Mouse (Mus musculus) midbrain, embryonic 11.5 days (tissue): ENCODE measurements around the gene Fmnl2. TPM values are rescaled to one million over a fixed set of nuclear protein-coding genes. Genes with fewer than 3 reads are reported as not detected.
A peak's percentile ranks its signal among the peaks of the same experiment; 100 is the strongest.

Source experiments
- ATAC-seq: fragments of 200-750 bp; cut with Nextera tagmentation; 2 replicates; pipeline ENCODE4 v1.8.0; 2017; ENCODE audit warnings: moderate TSS enrichment, moderate library complexity; ENCODE audit not compliant: low FRiP score
- DNase-seq: peaks from one replicate; pipeline ENCODE4 v3.0.0; 2015; ENCODE audit warnings: low spot score; ENCODE audit errors: missing footprints
- H3K27ac ChIP-seq: fragments of 300-500 bp; sonication (generic); 2 replicates; pipeline ENCODE4 v1.5.1; 2014; ENCODE audit warnings: low read depth, low read length
- H3K27me3 ChIP-seq: fragments of 300-500 bp; sonication (generic); 2 replicates; pipeline ENCODE4 v1.6.1; 2014; ENCODE audit warnings: mild to moderate bottlenecking, low read length, moderate library complexity, mixed read lengths; ENCODE audit not compliant: control insufficient read depth, insufficient read depth
- H3K36me3 ChIP-seq: fragments of 300-500 bp; sonication (generic); 2 replicates; pipeline ENCODE4 v1.6.1; 2014; ENCODE audit warnings: mild to moderate bottlenecking, low read length, moderate library complexity, mixed read lengths; ENCODE audit not compliant: control insufficient read depth, insufficient read depth
- H3K4me1 ChIP-seq: fragments of 300-500 bp; sonication (generic); 2 replicates; pipeline ENCODE4 v1.6.1; 2014; ENCODE audit warnings: low read length; ENCODE audit not compliant: control insufficient read depth, insufficient read depth
- H3K4me2 ChIP-seq: fragments of 300-500 bp; sonication (generic); 2 replicates; pipeline ENCODE4 v1.6.1; 2014; ENCODE audit warnings: mild to moderate bottlenecking, moderate library complexity
- H3K4me3 ChIP-seq: fragments of 300-500 bp; sonication (generic); 2 replicates; pipeline ENCODE4 v1.5.1; 2014; ENCODE audit warnings: low read depth, low read length
- H3K9ac ChIP-seq: fragments of 300-500 bp; sonication (generic); 2 replicates; pipeline ENCODE4 v1.6.1; 2014; ENCODE audit warnings: low read length
- H3K9me3 ChIP-seq: fragments of 300-500 bp; sonication (generic); 2 replicates; pipeline ENCODE4 v1.6.1; 2016; ENCODE audit warnings: low read length; ENCODE audit not compliant: control insufficient read depth
- WGBS: fragments of 180-500 bp; shearing (Covaris S2); extraction: QIAGEN DNeasy Blood & Tissue Kit; methylation state at CpG from one replicate; pipeline ENCODE4 v1.1.7; 2014; 5-methylcytosine and 5-hydroxymethylcytosine counted together
- polyA plus RNA-seq: library from polyadenylated mRNA; unstranded; fragments of >200 nt; fragmentation: Nextera tagmentation; extraction: Ambion mirVana; gene quantifications from 2 replicates; pipeline ENCODE4 v1.2.1, GENCODE M21; 2014

Gene Fmnl2
- polyA plus RNA-seq, 1 experiment from 2014 or later: 9.4 TPM

DNA sequence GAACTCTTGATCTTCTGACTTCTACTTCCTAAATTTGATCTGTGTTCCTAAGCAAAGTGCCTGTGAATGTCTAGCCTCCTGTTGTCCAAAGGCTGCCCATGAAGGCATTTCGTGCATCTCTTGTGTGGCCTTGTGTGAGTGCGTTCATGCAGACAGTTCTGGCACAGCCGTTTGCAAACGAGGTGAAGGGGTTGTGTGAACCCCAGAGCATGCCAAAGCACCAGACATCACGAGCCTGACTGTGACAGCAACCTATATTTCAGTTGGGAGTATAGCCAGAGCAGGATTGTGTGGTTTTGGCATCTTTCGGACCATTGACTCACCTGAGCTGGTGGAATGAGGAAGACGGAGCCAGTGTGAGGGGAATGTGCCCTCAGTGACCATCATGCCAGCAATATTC lies 148.5 kb downstream of the Fmnl2 start:
- Histone ChIP-seq H3K4me3 (no peak overlapping the region), H3K27me3 (no peaks in the 10 kb centered on the region), H3K9ac (no peak overlapping the region), H3K27ac (no peak overlapping the region), H3K4me1 (no peaks in the 10 kb centered on the region; the same call in 1 of the 2 replicates), H3K36me3 (no peaks in the 10 kb centered on the region), H3K4me2 (no peak overlapping the region), H3K9me3 (no peaks in the 10 kb centered on the region)
- no peak for DNase-seq
- 80% methylated on average over 7 of the region's 7 CpGs for WGBS
- ATAC-seq: no peak

- H3K9ac ChIP-seq: no peak overlapping the region
- H3K9me3 ChIP-seq: no peaks in the 10 kb centered on the region
- 22% methylated on average over 5 of the region's 5 CpGs for WGBS
- no peaks in the 10 kb centered on the region for H3K27me3 ChIP-seq
- H3K4me1 ChIP-seq: peaks cover 2% of the 10 kb centered on the region; the same call in 1 of the 2 replicates
- ATAC-seq: peak; percentile 66
- no peak overlapping the region for H3K4me3 ChIP-seq
- no peak overlapping the region for H3K27ac ChIP-seq
- DNase-seq: peak; percentile 89
- no peaks in the 10 kb centered on the region for H3K36me3 ChIP-seq
- H3K4me2 ChIP-seq: no peak overlapping the region
Measured at GRCm38 (mm10) chr2:53007142-53007541, 149.5 kb downstream of the Fmnl2 start.

GRCm38 (mm10) chr2:53013051-53013450 lies 155.4 kb downstream of the Fmnl2 start:
- Histone ChIP-seq H3K27me3 (no peaks in the 10 kb centered on the region), H3K27ac (no peak overlapping the region), H3K4me3 (no peak overlapping the region), H3K9ac (no peak overlapping the region), H3K4me2 (no peak overlapping the region), H3K9me3 (no peaks in the 10 kb centered on the region), H3K4me1 (0 out of 2 replicates have a peak, but pooled peaks cover 2% of the 10 kb centered on the region), H3K36me3 (no peaks in the 10 kb centered on the region)
- ATAC-seq (no peak), DNase-seq (no peak)
- whole genome bisulfite sequencing: 81% methylated on average over 2 of the region's 2 CpGs

DNA sequence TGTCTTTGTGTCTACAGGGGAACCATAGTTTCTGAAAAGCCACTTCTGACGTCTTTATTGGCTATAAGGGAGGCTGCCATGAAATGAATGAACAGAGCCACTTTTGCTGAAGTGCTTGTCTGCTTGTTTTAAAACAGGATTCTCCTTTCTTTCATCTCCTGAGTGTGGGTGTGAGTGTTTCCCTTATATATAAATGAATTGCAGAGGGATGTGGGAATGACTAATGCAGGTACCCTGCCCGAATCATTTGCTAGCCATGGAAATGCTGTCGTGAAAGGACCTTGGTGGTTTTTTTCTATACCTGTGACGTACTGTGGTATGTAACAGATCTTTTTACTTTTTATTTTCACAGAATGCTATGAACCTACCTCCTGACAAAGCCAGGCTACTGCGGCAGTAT lies 156.8 kb downstream of the Fmnl2 start:
- Histone ChIP-seq H3K36me3 (no peaks in the 10 kb centered on the region), H3K9me3 (no peaks in the 10 kb centered on the region), H3K27ac (no peak overlapping the region), H3K9ac (no peak overlapping the region), H3K27me3 (no peaks in the 10 kb centered on the region), H3K4me3 (no peak overlapping the region), H3K4me2 (no peak overlapping the region), H3K4me1 (0 out of 2 replicates have a peak, but pooled peaks cover 2% of the 10 kb centered on the region)
- WGBS: 86% methylated on average over 5 of the region's 5 CpGs
- ATAC-seq (no peak), DNase-seq (no peak)

DNA sequence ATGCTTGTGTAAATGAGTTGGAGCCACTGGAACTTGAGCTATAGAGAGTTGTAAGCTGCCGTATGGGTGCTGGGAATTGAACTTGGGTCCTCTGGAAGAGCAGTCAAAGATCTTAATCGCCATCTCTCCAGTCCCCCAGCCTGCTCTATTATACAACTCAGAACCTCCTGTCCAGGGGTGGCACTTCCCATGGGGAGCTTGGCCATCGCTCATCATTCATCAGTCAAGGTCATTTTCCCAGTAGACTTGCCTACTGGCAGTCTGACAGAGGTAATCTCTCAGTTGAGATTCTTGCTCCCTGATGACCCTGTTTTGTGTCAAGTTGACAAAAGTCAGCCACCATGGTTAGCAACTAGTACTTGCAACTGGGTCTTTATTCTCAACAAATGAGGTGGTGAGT lies 165.3 kb downstream of the Fmnl2 start:
- H3K36me3 ChIP-seq: no peaks in the 10 kb centered on the region
- H3K9ac ChIP-seq: no peak overlapping the region
- no peak overlapping the region for H3K4me2 ChIP-seq
- DNase-seq (no peak), ATAC-seq (no peak)
- no peaks in the 10 kb centered on the region for H3K27me3 ChIP-seq
- no peak overlapping the region for H3K4me3 ChIP-seq
- H3K27ac ChIP-seq: no peak overlapping the region
- H3K9me3 ChIP-seq: no peaks in the 10 kb centered on the region
- H3K4me1 ChIP-seq: no peaks in the 10 kb centered on the region
- WGBS: 100% methylated on average over 3 of the region's 3 CpGs

DNA sequence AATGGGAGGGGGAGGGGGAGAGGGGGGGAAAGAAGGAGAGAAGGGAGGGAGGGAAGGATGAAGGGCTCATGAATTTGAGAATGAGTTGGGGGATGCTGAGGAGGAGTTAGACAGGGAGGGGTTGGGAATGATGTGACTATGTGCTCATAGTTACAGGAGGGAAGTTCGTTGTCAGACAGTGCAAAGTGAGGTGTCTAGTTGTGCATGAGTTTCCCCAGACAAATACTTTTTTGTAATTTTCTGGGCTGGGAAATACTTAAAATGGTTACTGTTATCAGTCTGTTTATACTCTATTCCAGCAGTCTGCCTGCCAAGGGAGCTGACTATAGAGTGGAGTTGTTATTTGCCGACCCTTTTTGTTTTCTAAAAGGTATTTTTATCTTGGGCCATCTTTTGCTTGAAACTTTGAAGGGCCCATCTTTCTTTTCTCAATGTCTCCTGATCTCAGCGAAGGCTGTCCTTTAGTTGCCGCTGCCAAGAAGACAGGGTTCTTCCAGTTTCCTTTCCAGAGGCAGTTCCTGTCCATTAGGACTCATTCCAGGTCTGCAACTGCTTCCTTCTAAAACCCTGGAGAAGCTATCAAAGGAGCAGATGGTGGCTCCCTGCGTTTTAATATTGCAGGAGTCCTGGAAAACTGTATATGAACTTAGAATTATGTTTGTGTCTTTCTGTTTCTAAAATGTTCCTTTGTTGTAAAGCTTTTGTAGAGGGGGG lies 168.6 kb downstream of the Fmnl2 start:
- Histone ChIP-seq H3K4me1 (no peaks in the 10 kb centered on the region), H3K4me3 (no peak overlapping the region), H3K4me2 (no peak overlapping the region), H3K27ac (no peak overlapping the region), H3K36me3 (no peaks in the 10 kb centered on the region), H3K9me3 (no peaks in the 10 kb centered on the region), H3K9ac (no peak overlapping the region), H3K27me3 (no peaks in the 10 kb centered on the region)
- DNase-seq (peak; percentile 61), ATAC-seq (no peak)
- 89% methylated on average over 5 of the region's 5 CpGs for WGBS

- DNase-seq: peak; percentile 51
- H3K4me3 ChIP-seq: no peak overlapping the region
- no peaks in the 10 kb centered on the region for H3K36me3 ChIP-seq
- no peak for ATAC-seq
- H3K9me3 ChIP-seq: no peaks in the 10 kb centered on the region
- H3K4me1 ChIP-seq: no peaks in the 10 kb centered on the region
- no peak overlapping the region for H3K9ac ChIP-seq
- no peak overlapping the region for H3K4me2 ChIP-seq
- H3K27me3 ChIP-seq: no peaks in the 10 kb centered on the region
- 82% methylated on average over 1 of the region's 1 CpGs for WGBS
- H3K27ac ChIP-seq: no peak overlapping the region
Measured at GRCm38 (mm10) chr2:53028868-53029267, 171.2 kb downstream of the Fmnl2 start.

DNA sequence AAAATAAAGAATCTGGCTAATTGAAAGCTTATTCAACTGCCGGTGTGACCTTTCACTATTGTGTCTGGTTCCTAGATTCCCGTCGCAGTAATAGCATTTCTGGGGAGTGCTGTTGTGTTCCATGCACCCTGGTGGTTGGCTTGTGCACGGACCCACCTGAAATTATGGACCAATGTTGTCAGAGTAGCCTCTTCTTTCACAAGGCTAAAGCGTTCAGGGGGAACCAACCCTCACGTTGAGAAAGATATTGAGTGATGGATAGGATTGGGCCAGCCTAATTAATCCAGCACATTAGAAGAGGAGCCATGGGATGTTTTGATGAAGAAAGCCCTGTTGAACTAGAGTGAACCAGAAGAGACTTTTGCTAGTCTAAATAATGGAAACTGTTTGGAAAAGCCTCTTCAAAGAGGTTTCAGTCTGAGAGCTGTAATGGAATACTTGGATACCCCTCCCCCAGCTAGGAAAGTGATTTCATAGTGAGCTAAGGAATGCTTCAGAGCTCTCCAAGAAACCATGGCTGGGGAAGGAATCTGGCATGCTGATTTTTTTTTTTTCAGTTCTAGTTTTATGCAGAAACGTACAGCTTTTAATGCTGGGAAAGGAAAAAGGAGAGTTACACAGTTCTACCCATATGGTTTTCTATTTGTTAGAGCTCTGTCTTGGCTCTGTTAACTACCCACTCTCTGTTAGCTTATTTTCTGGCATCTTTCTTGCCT lies 172.2 kb downstream of the Fmnl2 start:
- Histone ChIP-seq H3K4me1 (no peaks in the 10 kb centered on the region), H3K9ac (no peak overlapping the region), H3K9me3 (no peaks in the 10 kb centered on the region), H3K4me3 (no peak overlapping the region), H3K27ac (no peak overlapping the region), H3K27me3 (no peaks in the 10 kb centered on the region), H3K4me2 (no peak overlapping the region), H3K36me3 (no peaks in the 10 kb centered on the region)
- no peak for ATAC-seq
- DNase-seq: peak; percentile 81
- WGBS: 58% methylated on average over 7 of the region's 7 CpGs

DNA sequence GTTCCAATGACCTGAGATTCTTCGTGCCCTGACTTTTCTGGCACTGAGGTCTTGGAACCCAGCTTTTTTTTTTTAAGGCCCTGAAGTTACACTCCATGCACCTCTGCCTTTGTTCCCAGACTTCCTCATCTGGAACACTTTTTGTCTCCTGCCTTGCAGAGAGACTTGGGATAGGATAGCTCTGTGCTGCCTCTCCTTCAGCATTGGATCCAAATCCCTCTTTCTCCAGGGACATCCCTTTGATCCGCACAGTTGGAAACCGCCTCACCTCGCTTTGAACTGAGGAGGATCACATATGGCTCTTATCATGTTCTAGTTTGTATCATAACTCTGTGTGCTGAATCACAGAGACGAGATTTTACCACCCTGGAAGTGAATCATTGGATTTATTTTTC lies 172.8 kb downstream of the Fmnl2 start:
- Histone ChIP-seq H3K4me2 (no peak overlapping the region), H3K27ac (no peak overlapping the region), H3K27me3 (no peaks in the 10 kb centered on the region), H3K9me3 (no peaks in the 10 kb centered on the region), H3K4me3 (no peak overlapping the region), H3K4me1 (no peaks in the 10 kb centered on the region), H3K36me3 (no peaks in the 10 kb centered on the region), H3K9ac (no peak overlapping the region)
- WGBS: 50% methylated on average over 5 of the region's 5 CpGs
- ATAC-seq (no peak), DNase-seq (no peak)
